Mouse (Mus musculus): ENCODE results near the gene S100a5. TPM values are rescaled to one million over a fixed set of nuclear protein-coding genes. Genes with fewer than 3 reads are reported as not detected.

S100a5 gene
- total RNA-seq, 2 experiments from 2014 or later, result not detected

- no peak for DNase-seq
Measured at GRCm38 (mm10) chr3:90626266-90627021, 18.1 kb downstream of the S100a5 start.

DNA sequence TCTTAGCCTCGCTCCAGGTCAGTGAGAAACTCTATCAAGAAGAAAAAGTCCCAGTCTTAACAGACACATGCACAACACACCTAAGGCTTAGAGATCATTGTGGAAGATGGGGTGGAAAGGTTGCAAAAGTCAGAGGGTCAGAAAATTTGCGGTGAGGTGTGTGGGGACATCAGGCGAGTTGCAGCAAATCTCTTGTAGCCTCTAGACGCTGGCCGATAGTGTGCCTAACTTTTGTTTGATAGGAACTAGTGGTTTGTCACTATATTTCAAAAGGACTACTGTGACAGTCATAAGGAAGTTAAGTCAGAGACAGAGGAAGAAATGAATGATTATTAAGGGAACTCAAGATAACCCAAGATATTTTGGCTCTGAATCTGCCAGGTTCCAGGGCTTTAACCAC lies 19.0 kb downstream of the S100a5 start:
- DNase-seq, result no peak

- no peak for DNase-seq
Measured at GRCm38 (mm10) chr3:90627807-90628206, 19.5 kb downstream of the S100a5 start.

DNA sequence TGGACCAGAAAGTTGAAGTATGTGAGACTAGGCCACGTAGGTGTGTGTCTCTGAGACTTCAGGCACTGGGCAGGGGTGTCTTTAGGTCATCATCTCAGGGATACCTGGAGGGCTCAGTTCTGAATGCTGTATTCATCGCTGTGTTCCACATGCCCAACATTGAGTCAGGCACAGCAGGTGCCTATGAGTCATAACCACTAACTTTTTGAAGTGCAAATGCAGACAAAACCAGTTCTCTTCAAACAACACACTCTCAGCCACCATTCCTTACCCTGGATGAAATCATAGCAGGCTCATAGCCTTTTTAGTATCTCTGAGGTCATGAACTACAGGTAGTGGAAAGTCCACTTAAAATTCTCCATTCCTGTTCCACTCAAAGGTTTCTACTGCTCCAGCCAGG lies 21.0 kb downstream of the S100a5 start:
- DNase-seq, result no peak

GRCm38 (mm10) chr3:90631984-90632383 lies 23.7 kb downstream of the S100a5 start:
- no peak for DNase-seq

DNA sequence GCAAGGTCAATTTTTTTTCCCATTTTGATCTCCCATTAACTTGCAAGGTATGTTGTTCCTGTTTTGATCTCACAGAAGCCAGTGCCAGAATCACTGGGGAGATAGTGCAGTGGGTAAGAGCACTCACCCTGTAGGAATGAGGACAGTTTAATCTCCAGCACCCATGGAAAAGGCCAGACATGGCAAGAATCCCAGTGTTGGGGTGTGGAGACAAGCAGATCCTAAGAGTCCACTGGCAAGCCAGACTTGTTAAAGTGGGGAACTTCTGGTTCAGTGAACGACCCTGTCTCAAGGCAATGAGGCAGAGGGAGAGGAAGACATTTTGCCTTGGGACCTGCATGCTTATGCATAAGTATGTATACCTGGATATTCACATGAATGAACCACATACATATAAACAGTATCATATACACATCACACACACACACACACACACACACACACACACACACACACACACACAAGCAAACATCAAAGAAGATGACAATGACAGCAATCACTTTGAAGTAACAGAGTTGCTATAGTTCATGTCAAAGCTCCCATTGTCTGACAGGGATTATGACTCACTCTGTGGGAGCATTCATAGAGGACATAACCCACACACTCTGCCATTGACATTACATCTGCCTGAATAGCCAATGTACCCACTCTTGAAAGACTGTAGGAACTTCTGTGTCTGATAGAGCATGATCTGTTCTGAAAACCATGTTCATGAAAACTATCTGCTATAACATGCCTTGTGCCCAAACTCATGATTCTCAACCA lies 30.4 kb downstream of the S100a5 start:
- DNase-seq, result no peak

DNA sequence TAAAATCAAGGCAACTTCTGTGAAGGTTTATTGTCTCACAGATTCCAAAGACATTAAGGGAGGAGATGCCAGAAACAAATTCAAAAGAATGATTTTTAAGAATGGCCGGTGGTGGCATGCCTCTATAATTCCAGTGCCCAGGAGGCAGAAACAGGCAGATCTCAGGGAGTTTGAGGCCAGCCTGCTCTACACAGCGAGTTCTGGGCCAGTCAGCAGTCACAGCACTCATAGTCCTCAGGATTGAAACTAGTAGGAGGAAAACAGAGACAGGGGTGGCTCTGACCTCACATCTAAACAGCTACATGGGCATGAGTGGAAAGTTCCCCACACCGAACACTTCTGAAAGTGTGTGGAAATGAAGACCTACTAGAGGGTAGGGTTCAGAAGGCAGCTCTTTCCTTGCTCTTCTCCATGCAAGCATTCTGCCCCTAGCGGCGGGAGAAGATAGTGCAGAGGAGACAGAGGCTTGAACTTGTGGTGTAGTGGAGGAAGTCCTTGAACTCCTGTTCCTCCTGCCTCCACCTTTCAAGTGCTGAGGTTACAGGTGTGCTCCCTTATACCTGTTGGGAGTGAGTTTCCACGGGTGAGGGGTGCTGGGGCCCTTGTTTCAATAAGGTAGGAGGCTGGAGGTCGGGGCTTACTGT lies 31.3 kb downstream of the S100a5 start:
- DNase-seq, result no peak

DNA sequence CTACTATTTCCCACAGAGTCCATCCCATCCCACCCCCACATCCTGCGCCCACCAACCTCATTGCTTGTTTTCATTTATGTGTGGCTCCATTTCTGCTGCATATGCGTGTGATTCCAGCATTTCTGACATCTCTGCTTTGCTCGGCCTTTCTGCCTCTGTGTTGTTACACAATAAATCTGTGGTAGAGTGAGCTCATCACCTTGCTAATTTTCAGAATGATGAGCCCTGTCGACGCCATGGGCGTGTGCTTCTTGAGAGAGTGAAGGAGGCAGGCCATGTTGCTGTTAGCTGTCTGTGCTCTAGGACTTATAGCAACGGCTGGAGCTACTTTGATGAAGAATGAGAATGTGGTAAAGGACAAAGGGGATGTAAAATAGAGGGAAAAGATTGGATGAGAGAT lies 32.7 kb downstream of the S100a5 start:
- DNase-seq, result no peak

DNA sequence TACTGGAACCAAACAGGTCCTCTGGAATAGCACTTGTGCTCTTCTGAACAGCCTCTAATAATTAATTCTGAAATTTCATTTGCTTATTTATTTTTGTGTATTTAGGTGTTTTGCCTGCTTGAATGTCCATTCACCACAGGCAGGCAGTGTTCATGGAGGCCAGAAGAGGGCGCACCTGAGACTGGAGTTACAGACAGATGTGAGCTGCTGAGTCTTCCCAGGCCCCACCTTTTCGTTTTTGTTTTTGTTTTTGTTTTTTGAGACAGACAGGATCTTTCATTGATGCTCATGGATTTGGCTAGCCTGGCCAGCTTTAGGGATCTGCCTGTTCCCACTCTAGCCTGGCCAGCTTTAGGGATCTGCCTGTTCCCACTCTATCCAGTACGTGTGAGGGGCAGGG lies 35.9 kb downstream of the S100a5 start:
- DNase-seq, result peak; percentile 59

GRCm38 (mm10) chr3:90647291-90647690 lies 39.0 kb downstream of the S100a5 start:
- no peak for DNase-seq

- no peak for DNase-seq
Measured at GRCm38 (mm10) chr3:90648981-90649380, 40.7 kb downstream of the S100a5 start.

DNA sequence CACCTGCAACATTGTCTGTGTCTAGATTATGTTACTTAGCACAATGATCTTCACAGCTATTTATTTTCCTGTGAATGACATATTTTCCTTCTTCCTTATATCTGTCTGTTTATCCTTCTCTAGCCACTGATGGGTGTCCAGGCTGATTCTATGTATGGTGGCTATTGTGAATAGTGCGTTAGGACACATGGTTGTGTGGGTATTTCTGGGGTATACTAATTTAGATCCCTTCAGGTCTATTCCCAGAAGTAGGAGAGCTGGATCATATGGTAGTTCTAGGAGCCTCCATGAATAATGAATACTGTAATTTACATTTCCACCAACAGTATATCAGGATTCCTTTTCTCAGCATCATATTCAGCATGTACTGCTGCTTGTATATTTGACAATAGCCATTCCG lies 41.5 kb downstream of the S100a5 start:
- no peak for DNase-seq

DNA sequence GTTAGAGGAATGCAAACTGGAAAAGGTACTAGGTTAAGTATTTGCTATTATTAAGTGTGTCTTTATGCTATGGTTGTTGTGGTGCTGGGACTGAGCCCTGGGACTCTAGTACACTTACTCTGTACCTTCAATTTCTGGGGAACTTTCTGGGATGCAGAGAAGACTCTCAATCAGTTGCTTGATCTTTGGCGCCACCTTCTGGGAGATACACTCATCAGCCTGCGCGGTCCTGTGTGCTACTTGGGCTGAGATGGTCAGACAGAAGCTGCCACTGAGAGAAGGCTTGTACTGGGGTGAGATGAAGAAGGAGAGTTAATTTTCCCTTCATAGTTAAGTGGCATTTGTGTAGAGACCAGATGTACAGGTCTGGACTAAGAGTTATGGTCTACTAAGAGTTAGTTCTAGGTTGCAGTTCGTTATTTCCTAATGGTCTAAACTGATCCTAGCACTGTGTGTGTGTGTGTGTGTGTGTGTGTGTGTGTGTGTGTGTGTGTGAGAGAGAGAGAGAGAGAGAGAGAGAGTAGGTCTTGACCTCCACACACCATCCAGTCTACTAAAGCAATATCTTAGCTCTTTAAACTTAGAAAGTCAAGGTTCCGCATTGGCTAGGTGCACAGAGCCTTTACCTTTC lies 44.7 kb downstream of the S100a5 start:
- peak; percentile 69 for DNase-seq

- DNase-seq, result no peak
Measured at GRCm38 (mm10) chr3:90653717-90654116, 45.4 kb downstream of the S100a5 start, which contains the start of gene S100a7a. TSS of gene S100a7a (plus strand) at chr3:90654017.

GRCm38 (mm10) chr3:90657405-90657804 lies 49.1 kb downstream of the S100a5 start:
- peak; percentile 12 for DNase-seq

DNA sequence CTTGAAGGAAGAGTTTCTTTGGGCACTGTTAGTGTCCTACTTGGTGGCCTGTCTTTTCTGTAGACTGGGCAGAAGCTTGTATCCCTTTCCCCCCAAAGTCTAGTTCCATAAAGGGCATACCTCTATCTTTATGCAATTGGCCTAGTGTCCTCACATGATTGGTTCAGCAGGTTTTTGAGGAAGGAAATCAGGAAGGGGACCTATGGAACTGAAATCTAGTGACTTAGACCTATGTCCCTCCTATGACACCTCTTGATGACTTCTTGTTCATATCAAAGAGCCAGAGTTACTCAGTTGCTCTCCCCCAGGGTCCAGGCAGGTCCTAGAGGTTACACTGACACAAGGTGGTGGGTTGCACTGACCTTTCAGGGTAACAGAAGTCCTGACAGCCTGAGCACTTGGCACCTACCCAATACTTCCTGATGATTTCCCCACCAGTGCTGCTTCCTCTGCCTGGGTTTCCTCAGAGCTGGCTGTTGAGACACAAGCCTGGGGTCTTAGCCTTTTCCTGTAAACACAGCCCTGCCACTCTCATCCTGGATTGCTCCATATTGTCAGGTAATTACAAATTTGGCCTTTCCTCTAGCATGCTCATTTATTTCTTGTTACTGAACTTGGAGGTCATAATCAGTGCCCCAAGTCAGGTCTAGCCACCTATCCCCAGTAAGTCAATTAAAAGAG lies 51.2 kb downstream of the S100a5 start:
- no peak for DNase-seq

Other genes starting within 250 kb of the S100a5 start
- 1 to 10 TPM; 2.1 to 3.4 TPM for gene Slc27a3, start 218.6 kb upstream of the S100a5 start, total RNA-seq (2021)
- gene Ints3, start 174.9 kb upstream of the S100a5 start, total RNA-seq (2021), result 10 to 100 TPM; 18.4 to 24.3 TPM
- 10 to 100 TPM; 18.7 to 21.4 TPM for gene Npr1, start 142.7 kb upstream of the S100a5 start, total RNA-seq (2021)
- gene Ilf2, start 132.4 kb upstream of the S100a5 start, total RNA-seq (2021), result 10 to 100 TPM; 46.4 to 50.3 TPM
- 10 to 100 TPM; 63.2 to 67.2 TPM for gene Snapin, start 117.5 kb upstream of the S100a5 start, total RNA-seq (2021)
- 100 to 1,000 TPM; 103 to 108 TPM for gene Chtop, start 99.0 kb upstream of the S100a5 start, total RNA-seq (2021)
- 10 to 100 TPM; 37.5 to 44.2 TPM for gene S100a1, start 94.1 kb upstream of the S100a5 start, total RNA-seq (2021)
- 10 to 100 TPM; 15.8 to 17.9 TPM for gene S100a13, start 94.1 kb upstream of the S100a5 start, total RNA-seq (2021)
- gene S100a14, start 81.7 kb upstream of the S100a5 start, total RNA-seq (2021), result under 1 TPM in 1 of 2 experiments, not detected in 1; 0.23 TPM
- gene S100a16, start 71.3 kb upstream of the S100a5 start, total RNA-seq (2021), result 100 to 1,000 TPM; 124 to 128 TPM
- 1 to 10 TPM in 1 of 2 experiments, under 1 TPM in 1; 0.49 to 1.6 TPM for gene S100a3, start 47.9 kb upstream of the S100a5 start, total RNA-seq (2021)
- not detected for gene S100a2, start 18.3 kb upstream of the S100a5 start, total RNA-seq (2021)
- not detected for gene Gm42674, start 6.6 kb upstream of the S100a5 start, total RNA-seq (2021)
- 10 to 100 TPM in 1 of 2 experiments, 1 to 10 TPM in 1; 9.6 to 20.1 TPM for gene S100a4, start 4.8 kb upstream of the S100a5 start, total RNA-seq (2021)
- gene S100a6, start 4.4 kb downstream of the S100a5 start, total RNA-seq (2021), result 100 to 1,000 TPM in 1 of 2 experiments, 10 to 100 TPM in 1; 83.2 to 102 TPM
- gene S100a7a, start 45.5 kb downstream of the S100a5 start, total RNA-seq (2021), result not detected
- gene S100a8, start 60.5 kb downstream of the S100a5 start, total RNA-seq (2021), result 10 to 100 TPM in 1 of 2 experiments, under 1 TPM in 1; 0.94 to 42.3 TPM
- gene S100a9, start 87.2 kb downstream of the S100a5 start, total RNA-seq (2021), result 10 to 100 TPM in 1 of 2 experiments, under 1 TPM in 1; 0.70 to 44.4 TPM
- gene Pglyrp4, start 118.4 kb downstream of the S100a5 start, total RNA-seq (2021), result not detected
- not detected for gene Gm5849, start 169.4 kb downstream of the S100a5 start, total RNA-seq (2021)